Mouse (Mus musculus): ENCODE results near the gene Six3.

The Six3 gene

GRCm38 (mm10) chr17:85612526-85613265 is 712 bp upstream of the Six3 start:
- DNase-seq (ENCODE audit: low spot score) = no peak

- no peak for DNase-seq (ENCODE audit: low spot score)
These were observed 758 bp downstream of the Six3 start for GRCm38 (mm10) chr17:85614011-85614721.

- DNase-seq (ENCODE audit: low spot score) = no peak
These were observed 1.4 kb downstream of the Six3 start for GRCm38 (mm10) chr17:85614722-85615331.

DNA sequence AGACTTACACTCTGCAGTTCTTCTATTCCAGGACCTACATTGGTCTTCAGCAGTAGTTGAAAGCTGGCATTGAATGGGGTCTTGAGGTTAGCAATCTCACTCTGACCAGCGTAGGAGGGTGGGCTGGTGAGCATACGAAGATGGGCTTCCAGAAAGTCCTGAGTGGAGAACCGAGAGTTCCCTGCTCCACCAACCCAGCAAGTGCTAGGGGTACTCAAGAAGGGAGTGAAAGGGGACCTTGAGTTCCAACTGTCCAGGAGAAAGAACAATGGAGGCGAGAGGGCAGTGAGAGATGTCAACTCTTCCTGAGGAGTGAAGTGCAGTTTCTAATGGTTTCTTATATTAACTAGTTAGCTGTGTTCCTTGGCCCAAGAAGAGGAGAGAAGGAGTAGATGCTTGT is 2.2 kb downstream of the Six3 start:
- no peak for DNase-seq (ENCODE audit: low spot score)

- no peak for DNase-seq (ENCODE audit: low spot score)
These were observed 3.4 kb downstream of the Six3 start for GRCm38 (mm10) chr17:85616526-85617500.

DNA sequence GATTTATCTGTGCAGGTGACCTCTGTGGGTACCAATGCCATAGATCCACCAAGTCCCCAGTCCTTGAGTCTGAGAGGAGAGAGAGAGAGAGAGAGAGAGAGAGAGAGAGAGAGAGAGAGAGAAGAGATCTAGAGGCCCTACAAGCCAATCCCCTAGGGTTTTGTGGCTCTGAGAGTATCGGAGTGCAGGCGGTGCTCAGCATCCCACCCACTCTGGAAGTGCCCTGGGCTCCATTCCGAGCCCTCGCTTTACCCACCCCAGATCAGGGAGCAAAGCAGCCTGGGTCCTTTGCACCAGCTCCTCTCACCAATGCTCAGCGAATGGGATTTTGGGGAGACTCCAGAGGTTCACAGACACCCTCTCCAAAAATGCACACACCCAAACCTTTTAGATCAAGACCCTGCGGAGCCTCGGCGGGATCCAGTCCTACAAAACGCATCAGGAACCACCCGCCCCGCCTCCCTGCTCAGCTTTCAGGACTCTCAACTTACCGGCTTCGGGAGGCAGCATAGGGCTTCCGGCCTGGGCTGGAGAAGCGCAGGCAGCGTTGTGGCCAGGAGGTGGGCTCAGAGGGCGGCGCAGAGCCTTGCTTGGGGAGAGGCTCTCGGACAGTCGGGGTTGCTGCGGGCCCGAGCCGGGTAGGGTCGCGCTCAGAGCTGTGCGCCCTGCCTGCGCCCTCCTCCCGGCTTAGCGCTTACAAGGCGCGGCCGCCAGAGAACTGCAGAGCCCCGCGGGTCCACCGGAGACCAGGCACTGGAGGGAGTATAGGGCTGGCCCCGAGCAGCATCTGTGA is 4.4 kb downstream of the Six3 start:
- DNase-seq (ENCODE audit: low spot score) = no peak

GRCm38 (mm10) chr17:85618359-85619112 is 5.1 kb downstream of the Six3 start:
- no peak for DNase-seq (ENCODE audit: low spot score)

DNA sequence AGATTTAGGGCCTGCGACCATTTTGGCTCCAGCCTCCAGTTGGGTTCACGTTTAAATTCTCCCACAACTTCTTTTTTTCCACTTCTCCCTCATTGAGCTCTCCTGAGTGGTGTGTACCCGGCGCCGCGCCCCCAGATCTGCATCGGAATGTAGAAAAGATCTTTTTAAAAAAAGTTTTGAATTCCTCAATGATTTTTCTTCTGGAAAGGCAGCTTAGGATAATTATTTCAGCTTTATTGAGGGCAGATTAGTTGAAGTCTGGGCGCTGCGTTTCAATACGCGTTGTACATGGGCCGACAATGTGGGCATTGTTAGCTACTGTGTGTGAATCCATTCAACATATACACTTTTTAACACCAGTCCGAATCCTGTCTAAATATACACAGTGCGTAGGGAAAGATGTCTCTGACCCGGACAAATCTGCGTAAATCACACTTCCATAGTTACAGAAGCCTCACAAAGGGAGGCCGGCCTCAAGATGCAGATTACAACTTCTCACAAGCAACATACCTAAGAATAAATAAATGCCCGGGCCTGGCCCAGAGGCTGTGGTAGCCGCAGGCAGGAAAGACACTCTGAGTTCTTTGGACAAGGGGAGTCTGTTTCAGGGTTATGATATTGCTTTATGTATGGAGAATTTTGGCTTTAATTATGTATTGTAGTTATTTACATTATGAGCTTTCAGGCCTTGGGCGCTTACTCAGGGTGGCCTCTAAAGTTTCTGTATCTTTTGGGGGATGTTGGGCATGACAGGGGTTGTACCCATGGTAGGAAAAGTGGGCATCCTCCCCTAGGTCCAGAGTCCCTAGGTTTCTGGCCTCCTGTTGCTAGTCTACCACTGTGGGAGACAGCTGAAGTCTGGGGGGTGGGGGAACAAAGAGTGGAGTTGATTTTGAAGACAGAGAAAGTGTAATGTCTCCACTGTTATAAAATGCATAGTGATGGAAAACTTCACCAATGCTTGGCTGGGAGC is 6.0 kb downstream of the Six3 start:
- no peak for DNase-seq (ENCODE audit: low spot score)

- no peak for DNase-seq (ENCODE audit: low spot score)
These were observed 6.7 kb downstream of the Six3 start for GRCm38 (mm10) chr17:85620086-85620481.

DNA sequence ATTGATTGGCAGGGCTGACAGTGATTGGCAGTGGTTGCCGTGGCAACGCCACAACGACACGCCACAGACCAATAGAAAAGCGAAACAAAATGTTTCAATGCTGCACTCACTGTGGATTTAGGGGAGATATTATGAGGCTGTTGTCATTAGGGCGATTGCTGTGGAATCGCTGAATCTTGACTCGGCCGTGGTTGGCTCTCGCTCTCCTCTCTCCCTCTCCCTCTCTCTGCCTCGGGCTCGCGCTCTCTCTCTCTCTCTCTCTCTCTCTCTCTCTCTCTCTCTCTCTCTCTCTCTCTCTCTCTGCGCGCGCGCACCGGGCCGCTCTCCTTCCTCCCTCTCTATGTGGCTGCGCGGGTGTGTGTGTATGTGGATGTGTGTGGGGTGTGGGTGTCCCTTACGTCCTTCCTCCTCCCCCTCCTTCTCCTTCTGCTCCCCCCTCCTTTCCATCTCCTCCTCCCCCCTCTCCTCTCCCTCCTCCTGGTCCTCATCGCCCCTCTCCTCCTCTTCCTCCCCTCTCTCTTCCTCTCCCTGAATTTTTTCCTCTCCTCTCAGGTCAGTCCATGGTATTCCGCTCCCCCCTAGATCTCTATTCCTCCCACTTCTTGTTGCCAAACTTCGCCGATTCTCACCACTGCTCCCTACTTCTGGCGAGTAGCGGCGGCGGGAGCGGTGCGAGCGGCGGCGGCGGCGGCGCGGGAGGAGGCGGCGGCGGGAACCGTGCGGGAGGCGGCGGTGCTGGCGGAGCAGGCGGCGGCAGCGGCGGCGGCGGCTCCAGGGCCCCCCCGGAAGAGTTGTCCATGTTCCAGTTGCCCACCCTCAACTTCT is 7.5 kb downstream of the Six3 start:
- DNase-seq (ENCODE audit: low spot score) = no peak

DNA sequence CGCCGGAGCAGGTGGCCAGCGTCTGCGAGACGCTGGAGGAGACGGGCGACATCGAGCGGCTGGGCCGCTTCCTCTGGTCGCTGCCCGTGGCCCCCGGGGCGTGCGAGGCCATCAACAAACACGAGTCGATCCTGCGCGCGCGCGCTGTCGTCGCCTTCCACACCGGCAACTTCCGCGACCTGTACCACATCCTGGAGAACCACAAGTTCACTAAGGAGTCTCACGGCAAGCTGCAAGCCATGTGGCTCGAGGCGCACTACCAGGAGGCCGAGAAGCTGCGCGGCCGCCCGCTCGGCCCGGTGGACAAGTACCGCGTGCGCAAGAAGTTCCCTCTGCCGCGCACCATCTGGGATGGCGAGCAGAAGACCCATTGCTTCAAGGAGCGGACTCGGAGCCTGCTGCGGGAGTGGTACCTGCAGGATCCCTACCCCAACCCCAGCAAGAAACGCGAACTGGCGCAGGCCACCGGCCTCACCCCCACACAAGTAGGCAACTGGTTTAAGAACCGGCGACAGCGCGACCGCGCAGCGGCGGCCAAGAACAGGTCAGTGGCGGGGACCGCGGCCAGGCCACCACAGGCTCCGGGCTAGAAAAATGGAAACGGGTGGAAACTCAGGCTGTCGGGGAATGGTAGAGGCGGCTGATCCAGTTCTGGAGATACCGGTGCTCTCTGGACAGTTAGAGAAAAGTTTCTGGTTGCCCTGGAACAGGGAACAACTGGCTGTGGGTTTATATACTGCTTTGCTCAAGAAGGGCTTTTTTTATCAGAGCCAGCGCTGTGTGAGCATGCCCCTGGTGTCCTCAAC is 8.3 kb downstream of the Six3 start:
- DNase-seq (ENCODE audit: low spot score) = no peak

DNA sequence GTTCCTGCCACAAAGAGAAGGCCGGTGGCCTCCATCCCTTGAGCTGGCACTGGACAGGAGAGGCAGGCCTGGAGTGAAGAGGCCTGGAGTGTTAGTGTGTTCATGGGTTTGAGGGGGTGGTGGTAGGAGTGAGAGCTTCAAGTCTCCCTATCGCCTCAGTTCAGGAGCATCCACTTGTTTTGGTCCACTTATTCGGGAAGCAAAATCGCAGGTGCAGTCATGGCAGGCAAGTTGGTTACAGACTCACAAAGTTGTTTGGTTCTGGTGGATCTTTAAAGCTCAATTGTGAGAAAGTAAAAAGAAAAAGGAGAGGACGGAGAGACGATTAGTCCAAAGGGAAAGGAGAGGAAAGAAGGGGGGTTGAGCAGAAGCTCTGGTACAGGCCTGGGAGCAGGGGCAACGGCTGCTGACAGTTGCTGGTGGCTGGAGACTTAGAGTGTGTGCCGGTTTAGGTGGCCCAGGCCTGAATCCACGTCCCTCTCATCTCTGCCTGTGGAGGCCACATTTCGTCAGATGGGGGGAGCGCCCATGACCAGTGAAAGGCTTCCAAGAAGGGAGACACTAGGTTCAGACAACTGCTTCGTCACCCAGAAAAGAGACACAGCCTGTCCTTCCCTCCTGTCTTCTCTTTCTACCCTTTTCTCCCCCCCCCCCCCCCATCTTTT is 9.2 kb downstream of the Six3 start:
- no peak for DNase-seq (ENCODE audit: low spot score)

DNA sequence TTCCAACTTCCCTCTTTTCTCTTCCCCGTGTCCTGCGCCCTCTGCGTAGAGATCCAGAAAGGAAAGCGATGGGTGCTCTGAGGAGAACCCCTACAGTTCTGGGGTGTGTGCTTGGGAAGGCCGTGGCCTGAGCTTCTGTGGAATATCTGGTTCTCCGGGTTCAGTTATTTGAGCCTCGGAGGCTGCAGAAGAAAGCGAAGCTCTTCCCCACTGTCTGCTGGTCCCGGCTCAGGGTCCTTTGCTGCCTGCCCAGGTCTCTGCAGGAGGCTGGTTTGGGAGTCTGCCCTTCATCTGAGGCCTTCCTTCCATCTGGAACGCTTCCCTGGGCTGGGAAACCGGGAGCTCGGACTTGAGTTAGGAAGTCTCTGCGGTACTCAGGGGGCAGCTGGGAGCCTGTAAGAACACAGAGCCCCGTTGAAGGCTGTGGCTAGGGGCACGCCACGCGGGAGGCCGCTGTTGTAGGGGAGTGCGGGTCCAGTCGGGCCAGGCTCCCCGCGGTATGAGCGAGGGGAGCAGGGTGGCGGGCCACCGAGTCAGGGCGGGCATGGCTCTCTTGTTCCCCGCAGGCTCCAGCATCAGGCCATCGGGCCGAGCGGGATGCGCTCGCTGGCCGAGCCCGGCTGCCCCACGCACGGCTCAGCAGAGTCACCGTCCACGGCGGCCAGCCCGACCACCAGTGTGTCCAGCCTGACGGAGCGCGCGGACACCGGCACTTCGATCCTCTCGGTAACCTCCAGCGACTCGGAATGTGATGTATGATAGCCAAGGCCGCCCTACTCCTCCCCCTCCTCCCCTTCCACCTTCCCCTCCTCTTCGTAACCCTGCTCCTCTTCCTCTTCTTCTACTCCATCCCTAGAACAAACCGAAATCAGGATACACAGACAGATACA is 10.0 kb downstream of the Six3 start:
- DNase-seq (ENCODE audit: low spot score) = no peak

- DNase-seq (ENCODE audit: low spot score) = no peak
These were observed 10.6 kb downstream of the Six3 start for GRCm38 (mm10) chr17:85624051-85624420.

GRCm38 (mm10) chr17:85624981-85625940 is 11.9 kb downstream of the Six3 start:
- DNase-seq (ENCODE audit: low spot score) = no peak

All from lung, postnatal 25 days (tissue).